Mouse (Mus musculus): ENCODE data around the gene Morn1. TPM values are rescaled to one million over a fixed set of nuclear protein-coding genes. Genes with fewer than 3 reads are reported as not detected.

Morn1 gene
- total and polyA plus RNA-seq, 3 experiments = 3.8 to 8.7 (median 4.0) TPM

GRCm38 (mm10) chr4:155178274-155178673 lies 91.9 kb downstream of the Morn1 start:
- H3K4me1 ChIP-seq (ENCODE audit: control insufficient read depth in 1 of 2, insufficient read depth in 2 of 2) = peaks cover 38 to 78% of the 10 kb centered on the region in 2 experiments
- dilution Hi-C loops (cut with MboI; ENCODE audit: extremely low pct_ligation_motif_present, extremely low pct_unique_long_range_greater_than_20kb, low sequenced_read_pairs) = no loop called here
- no peak overlapping the region for H3K9ac ChIP-seq (ENCODE audit: insufficient read depth, low read depth)

GRCm38 (mm10) chr4:155178981-155179512 lies 92.7 kb downstream of the Morn1 start:
- peaks cover 0 to 32% of the 10 kb centered on the region in 2 experiments for H3K36me3 ChIP-seq (replicated peaks in 1 of 2; ENCODE audit: control insufficient read depth in 1 of 2, insufficient read depth in 1 of 2, low read length in 1 of 2)
- H3K4me2 ChIP-seq (ENCODE audit: insufficient read depth, low read depth, poor library complexity, severe bottlenecking) = no peak overlapping the region
- no peak for DNase-seq (ENCODE audit: extremely low read depth)
- H3K9ac ChIP-seq (ENCODE audit: insufficient read depth, low read depth) = no peak overlapping the region
- in situ Hi-C loops (cut with MboI; ENCODE audit: low pct_ligation_motif_present, low pct_unique_long_range_greater_than_20kb, low sequenced_read_pairs) = no loop called here
- peaks cover 34 to 78% of the 10 kb centered on the region in 2 experiments for H3K4me1 ChIP-seq (ENCODE audit: control insufficient read depth in 1 of 2, insufficient read depth in 2 of 2)
- no peaks in the 10 kb centered on the region for H3K9me3 ChIP-seq (replicated peaks; ENCODE audit: low read length)
- no peak overlapping the region for H3K4me3 ChIP-seq (replicated peaks in 1 of 3; ENCODE audit: low read depth in 2 of 3, low read length in 2 of 3, poor library complexity in 1 of 3)
- dilution Hi-C loops (cut with MboI; ENCODE audit: extremely low pct_ligation_motif_present, extremely low pct_unique_long_range_greater_than_20kb, low sequenced_read_pairs) = no loop called here
- no peak overlapping the region for H3K27ac ChIP-seq (ENCODE audit: insufficient read depth, low read depth)
- H3K79me2 ChIP-seq (replicated peaks; ENCODE audit: control insufficient read depth, extremely low read depth, insufficient read depth, poor library complexity, severe bottlenecking) = peaks cover 56% of the 10 kb centered on the region
- no peak for TF ChIP-seq SMC3 (IDR thresholded peaks at IDR 0.05; ENCODE audit: low read depth, low read length)
- no peak for TF ChIP-seq GABPA (IDR thresholded peaks at IDR 0.05; ENCODE audit: insufficient replicate concordance, low read depth, low read length)
- no peak for TF ChIP-seq RCOR1 (conservative IDR thresholded peaks at IDR 0.05; ENCODE audit: low read depth, low read length)
- TF ChIP-seq E2F4 (IDR thresholded peaks at IDR 0.05; ENCODE audit: insufficient replicate concordance, low read depth, low read length) = no peak
- no peak for TF ChIP-seq CHD2 (IDR thresholded peaks at IDR 0.05; ENCODE audit: low read length)
- TF ChIP-seq SIN3A (IDR thresholded peaks at IDR 0.05; ENCODE audit: low read length) = no peak
- TF ChIP-seq JUND (conservative IDR thresholded peaks at IDR 0.05; ENCODE audit: low read depth, low read length) = no peak
- no peak for TF ChIP-seq MAFK (IDR thresholded peaks at IDR 0.05; ENCODE audit: insufficient replicate concordance, low read length)
- TF ChIP-seq JUN (IDR thresholded peaks at IDR 0.05; ENCODE audit: insufficient read depth, low read depth, low read length) = no peak
- no peak for TF ChIP-seq TCF12 (IDR thresholded peaks at IDR 0.05; ENCODE audit: low read depth, low read length)
- TF ChIP-seq BHLHE40 (IDR thresholded peaks at IDR 0.05; ENCODE audit: low read depth, low read length) = no peak
- no peak for TF ChIP-seq HCFC1 (IDR thresholded peaks at IDR 0.05; ENCODE audit: low read depth, low read length)
- TF ChIP-seq ELF1 (IDR thresholded peaks at IDR 0.05; ENCODE audit: low read depth, low read length) = no peak
- no peaks in the 10 kb centered on the region for H3K27me3 ChIP-seq (replicated peaks)

More at GRCm38 (mm10) chr4:155178274-155178673, 91.9 kb downstream of the Morn1 start:
- peaks cover 52% of the 10 kb centered on the region for H3K79me2 ChIP-seq (replicated peaks; ENCODE audit: control insufficient read depth, extremely low read depth, insufficient read depth, poor library complexity, severe bottlenecking)
- no peaks in the 10 kb centered on the region for H3K27me3 ChIP-seq (replicated peaks)
- H3K27ac ChIP-seq (ENCODE audit: insufficient read depth, low read depth) = no peak overlapping the region
- H3K36me3 ChIP-seq (replicated peaks in 1 of 2; ENCODE audit: control insufficient read depth in 1 of 2, insufficient read depth in 1 of 2, low read length in 1 of 2) = peaks cover 0 to 36% of the 10 kb centered on the region in 2 experiments
- DNase-seq (ENCODE audit: extremely low read depth) = peak; percentile 62
- H3K9me3 ChIP-seq (replicated peaks; ENCODE audit: low read length) = no peaks in the 10 kb centered on the region
- in situ Hi-C loops (cut with MboI; ENCODE audit: low pct_ligation_motif_present, low pct_unique_long_range_greater_than_20kb, low sequenced_read_pairs) = no loop called here
- no peak for TF ChIP-seq GABPA (IDR thresholded peaks at IDR 0.05; ENCODE audit: insufficient replicate concordance, low read depth, low read length)
- TF ChIP-seq SIN3A (IDR thresholded peaks at IDR 0.05; ENCODE audit: low read length) = peak; percentile 35; the same call in 1 of the 2 replicates
- TF ChIP-seq RCOR1 (conservative IDR thresholded peaks at IDR 0.05; ENCODE audit: low read depth, low read length) = no peak
- TF ChIP-seq MYC (IDR thresholded peaks at IDR 0.05; ENCODE audit: low read depth, low read length) = no peak
- no peak for TF ChIP-seq POLR2AphosphoS2 (IDR thresholded peaks at IDR 0.05; ENCODE audit: low read depth, low read length)
- no peak for TF ChIP-seq NRF1 (IDR thresholded peaks at IDR 0.05; ENCODE audit: low read depth, low read length)
- TF ChIP-seq RAD21 (IDR thresholded peaks at IDR 0.05; ENCODE audit: low read depth, low read length) = no peak
- no peak for TF ChIP-seq ZMIZ1 (IDR thresholded peaks at IDR 0.05; ENCODE audit: low read depth, low read length)
- no peak for TF ChIP-seq CHD1 (IDR thresholded peaks at IDR 0.05; ENCODE audit: low read depth, low read length)
- no peak for TF ChIP-seq UBTF (IDR thresholded peaks at IDR 0.05; ENCODE audit: low read depth, low read length)
- peak; percentile 38; the same call in 1 of the 2 replicates for TF ChIP-seq BHLHE40 (IDR thresholded peaks at IDR 0.05; ENCODE audit: low read depth, low read length)
- TF ChIP-seq CTCF (conservative IDR thresholded peaks at IDR 0.05 in 1 of 2, IDR thresholded peaks at IDR 0.05 in 1 of 2; ENCODE audit: low read depth in 2 of 2, low read length in 2 of 2) = no peak
- TF ChIP-seq E2F4 (IDR thresholded peaks at IDR 0.05; ENCODE audit: insufficient replicate concordance, low read depth, low read length) = no peak
- peak; percentile 38; the same call in 1 of the 2 replicates for TF ChIP-seq ZNF384 (IDR thresholded peaks at IDR 0.05; ENCODE audit: low read depth, low read length)
- TF ChIP-seq POLR2A (IDR thresholded peaks at IDR 0.05; ENCODE audit: low read depth, low read length) = 0 out of 2 replicates have a peak, but pooled peaks have one; percentile 15
- TF ChIP-seq ZKSCAN1 (IDR thresholded peaks at IDR 0.05; ENCODE audit: borderline replicate concordance, low read depth, low read length) = no peak
- TF ChIP-seq MXI1 (IDR thresholded peaks at IDR 0.05; ENCODE audit: low read depth, low read length) = no peak
- no peak for TF ChIP-seq JUND (conservative IDR thresholded peaks at IDR 0.05; ENCODE audit: low read depth, low read length)
- TF ChIP-seq CHD2 (IDR thresholded peaks at IDR 0.05; ENCODE audit: low read length) = peak; percentile 54
- peak; percentile 55 for TF ChIP-seq ELF1 (IDR thresholded peaks at IDR 0.05; ENCODE audit: low read depth, low read length)
- 0 out of 2 replicates have a peak, but pooled peaks have one; percentile 21 for TF ChIP-seq EP300 (IDR thresholded peaks at IDR 0.05; ENCODE audit: low read length)
- peak; percentile 32; the same call in 1 of the 2 replicates for TF ChIP-seq MAX (IDR thresholded peaks at IDR 0.05; ENCODE audit: low read length)
- no peak for TF ChIP-seq MAZ (IDR thresholded peaks at IDR 0.05; ENCODE audit: low read depth, low read length)
- no peak for TF ChIP-seq USF1 (IDR thresholded peaks at IDR 0.05; ENCODE audit: low read depth, low read length)
- no peak for TF ChIP-seq KAT2A (IDR thresholded peaks at IDR 0.05; ENCODE audit: insufficient replicate concordance, low read length)
- H3K4me2 ChIP-seq (ENCODE audit: insufficient read depth, low read depth, poor library complexity, severe bottlenecking) = no peak overlapping the region
- no peak overlapping the region for H3K4me3 ChIP-seq (replicated peaks in 1 of 3; ENCODE audit: low read depth in 2 of 3, low read length in 2 of 3, poor library complexity in 1 of 3)

All from CH12.LX (cell line).